Mouse (Mus musculus) CH12.LX (cell line): ENCODE measurements at regions not wholly inside any gene's neighbourhood (a gene's known extent, or its start where the extent isn't known, plus 50 kb on each side); places are given as distances from the start of the nearest gene placed in this dataset.

ENCODE experiments used
- DNase-seq: peaks from one replicate; pipeline ENCODE4 v3.0.0-alpha.2; 2013; ENCODE audit errors: extremely low read depth
- H3K27ac ChIP-seq: 2 replicates; pipeline ENCODE4 v1.5.1; 2012; ENCODE audit warnings: low read depth, mild to moderate bottlenecking, control low read depth, moderate library complexity; ENCODE audit not compliant: insufficient read depth
- H3K27me3 ChIP-seq: replicated peaks from 2 replicates; pipeline ENCODE3; 2012; ENCODE audit warnings: inconsistent platforms
- H3K36me3 ChIP-seq, 2 experiments: replicated peaks in 1 of 2; 2 replicates each; pipeline versions ENCODE3 to v1.6.1; 2012; ENCODE audit warnings: inconsistent platforms in 1 of 2, low read length in 1 of 2, mild to moderate bottlenecking in 1 of 2, mixed read lengths in 1 of 2, moderate library complexity in 1 of 2; ENCODE audit not compliant: control insufficient read depth in 1 of 2, insufficient read depth in 1 of 2
- H3K4me1 ChIP-seq, 2 experiments: 2 replicates each; pipeline ENCODE4 v1.6.1; 2012; ENCODE audit warnings: inconsistent platforms in 1 of 2, moderate library complexity in 1 of 2; ENCODE audit not compliant: insufficient read depth in 2 of 2, control insufficient read depth in 1 of 2
- H3K4me2 ChIP-seq: 2 replicates; pipeline ENCODE4 v1.6.1; 2012; ENCODE audit warnings: low read depth, mild to moderate bottlenecking, control low read depth; ENCODE audit not compliant: poor library complexity, insufficient read depth, severe bottlenecking
- H3K4me3 ChIP-seq, 3 experiments: fragments of 150-350 bp in 1 of 3; sonication (generic) in 1 of 3; replicated peaks in 1 of 3; 2 replicates each; pipeline versions ENCODE3 to v1.5.1; 2011 to 2012; ENCODE audit warnings: low read depth in 2 of 3, low read length in 2 of 3, mild to moderate bottlenecking in 2 of 3, moderate library complexity in 2 of 3, control low read depth in 1 of 3, improper control_type of control experiment in 1 of 3, inconsistent platforms in 1 of 3, mixed read lengths in 1 of 3; ENCODE audit not compliant: poor library complexity in 1 of 3
- H3K79me2 ChIP-seq: replicated peaks from 2 replicates; pipeline ENCODE4 v1.6.1; 2012; ENCODE audit warnings: mild to moderate bottlenecking, moderate library complexity; ENCODE audit not compliant: control insufficient read depth, poor library complexity, insufficient read depth, severe bottlenecking; ENCODE audit errors: extremely low read depth
- H3K9ac ChIP-seq: 2 replicates; pipeline ENCODE4 v1.6.1; 2012; ENCODE audit warnings: low read depth, mild to moderate bottlenecking, control low read depth, moderate library complexity; ENCODE audit not compliant: insufficient read depth
- H3K9me3 ChIP-seq: replicated peaks from 2 replicates; pipeline ENCODE3; 2012; ENCODE audit warnings: low read length, inconsistent platforms, mixed read lengths
- BHLHE40 ChIP-seq: IDR thresholded peaks from 2 replicates; pipeline ENCODE4 v1.6.1; 2011; ENCODE audit warnings: mild to moderate bottlenecking, low read depth, low read length, improper control_type of control experiment
- CHD2 ChIP-seq: IDR thresholded peaks from 2 replicates; pipeline ENCODE4 v1.6.1; 2011; ENCODE audit warnings: low read length, improper control_type of control experiment
- CTCF ChIP-seq, 2 experiments: IDR thresholded peaks in 1 of 2; conservative IDR thresholded peaks in 1 of 2; 2 replicates each; pipeline ENCODE4 v1.5.1; 2011 to 2012; ENCODE audit warnings: low read depth in 2 of 2, low read length in 2 of 2, improper control_type of control experiment in 1 of 2, inconsistent platforms in 1 of 2, mild to moderate bottlenecking in 1 of 2, moderate library complexity in 1 of 2
- E2F4 ChIP-seq: IDR thresholded peaks from 2 replicates; pipeline ENCODE4 v1.6.1; 2011; ENCODE audit warnings: low read depth, low read length, improper control_type of control experiment; ENCODE audit not compliant: insufficient replicate concordance
- EP300 ChIP-seq: IDR thresholded peaks from 2 replicates; pipeline ENCODE4 v1.6.1; 2011; ENCODE audit warnings: low read length, improper control_type of control experiment
- ETS1 ChIP-seq: conservative IDR thresholded peaks from 2 replicates; pipeline ENCODE4 v1.6.1; 2012; ENCODE audit warnings: low read depth, mild to moderate bottlenecking, inconsistent platforms, low read length, improper control_type of control experiment, moderate library complexity
- GABPA ChIP-seq: IDR thresholded peaks from 2 replicates; pipeline ENCODE4 v1.6.1; 2012; ENCODE audit warnings: low read depth, low read length, improper control_type of control experiment, inconsistent platforms; ENCODE audit not compliant: insufficient replicate concordance
- IRF4 ChIP-seq: IDR thresholded peaks from 2 replicates; pipeline ENCODE4 v1.6.1; 2014; ENCODE audit warnings: low read depth, mild to moderate bottlenecking, inconsistent platforms, low read length, improper control_type of control experiment
- JUND ChIP-seq: conservative IDR thresholded peaks from 2 replicates; pipeline ENCODE4 v1.6.1; 2011; ENCODE audit warnings: low read depth, low read length, improper control_type of control experiment
- KAT2A ChIP-seq: IDR thresholded peaks from 2 replicates; pipeline ENCODE4 v1.6.1; 2012; ENCODE audit warnings: low read length, improper control_type of control experiment, inconsistent platforms; ENCODE audit not compliant: insufficient replicate concordance
- MAFK ChIP-seq: IDR thresholded peaks from 2 replicates; pipeline ENCODE4 v1.6.1; 2011; ENCODE audit warnings: low read length, improper control_type of control experiment; ENCODE audit not compliant: insufficient replicate concordance
- MAZ ChIP-seq: IDR thresholded peaks from 2 replicates; pipeline ENCODE4 v1.6.1; 2012; ENCODE audit warnings: low read depth, mild to moderate bottlenecking, inconsistent platforms, low read length, improper control_type of control experiment, moderate library complexity
- MEF2A ChIP-seq: IDR thresholded peaks from 2 replicates; pipeline ENCODE4 v1.6.1; 2014; ENCODE audit warnings: low read depth, mild to moderate bottlenecking, inconsistent platforms, low read length, improper control_type of control experiment, borderline replicate concordance
- MXI1 ChIP-seq: IDR thresholded peaks from 2 replicates; pipeline ENCODE4 v1.6.1; 2011; ENCODE audit warnings: mild to moderate bottlenecking, low read depth, low read length, improper control_type of control experiment
- NELFE ChIP-seq: IDR thresholded peaks from 2 replicates; pipeline ENCODE4 v1.6.1; 2011; ENCODE audit warnings: low read depth, low read length, improper control_type of control experiment
- PAX5 ChIP-seq: IDR thresholded peaks from 2 replicates; pipeline ENCODE4 v1.6.1; 2012; ENCODE audit warnings: low read length, inconsistent platforms, mixed read lengths
- POLR2A ChIP-seq: IDR thresholded peaks from 2 replicates; pipeline ENCODE4 v1.6.1; 2011; ENCODE audit warnings: low read depth, mild to moderate bottlenecking, improper control_type of control experiment, low read length
- RCOR1 ChIP-seq: conservative IDR thresholded peaks from 2 replicates; pipeline ENCODE4 v1.6.1; 2012; ENCODE audit warnings: low read depth, mild to moderate bottlenecking, inconsistent platforms, low read length, improper control_type of control experiment
- SIN3A ChIP-seq: IDR thresholded peaks from 2 replicates; pipeline ENCODE4 v1.6.1; 2012; ENCODE audit warnings: low read length, improper control_type of control experiment, inconsistent platforms
- SMC3 ChIP-seq: IDR thresholded peaks from 2 replicates; pipeline ENCODE4 v1.6.1; 2011; ENCODE audit warnings: low read depth, low read length, improper control_type of control experiment
- TBP ChIP-seq: conservative IDR thresholded peaks from 2 replicates; pipeline ENCODE4 v1.6.1; 2011; ENCODE audit warnings: low read depth, low read length, improper control_type of control experiment
- TCF12 ChIP-seq: IDR thresholded peaks from 2 replicates; pipeline ENCODE4 v1.6.1; 2014; ENCODE audit warnings: low read depth, mild to moderate bottlenecking, inconsistent platforms, low read length, improper control_type of control experiment
- UBTF ChIP-seq: IDR thresholded peaks from 2 replicates; pipeline ENCODE4 v1.6.1; 2012; ENCODE audit warnings: low read depth, mild to moderate bottlenecking, inconsistent platforms, low read length, improper control_type of control experiment, moderate library complexity
- ZC3H11A ChIP-seq: IDR thresholded peaks from 2 replicates; pipeline ENCODE4 v1.6.1; 2012; ENCODE audit warnings: low read depth, mild to moderate bottlenecking, inconsistent platforms, low read length, improper control_type of control experiment
- ZNF384 ChIP-seq: IDR thresholded peaks from 2 replicates; pipeline ENCODE4 v1.6.1; 2012; ENCODE audit warnings: low read depth, low read length, improper control_type of control experiment, inconsistent platforms
- dilution Hi-C: fragments of 300-500 bp; cut with MboI; formaldehyde crosslinking; loops from 2 replicates; pipeline ENCODE4 v1.14.3; 2020; ENCODE audit warnings: low sequenced_read_pairs; ENCODE audit not compliant: extremely low pct_unique_long_range_greater_than_20kb, extremely low pct_ligation_motif_present
- in situ Hi-C: fragments of 300-500 bp; cut with MboI; formaldehyde crosslinking; loops from 3 replicates; pipeline ENCODE4 v1.14.3; 2019; ENCODE audit warnings: low sequenced_read_pairs, low pct_ligation_motif_present, low pct_unique_long_range_greater_than_20kb, mixed read lengths

- H3K27ac ChIP-seq: no peak overlapping the region
- H3K27me3 ChIP-seq: no peaks in the 10 kb centered on the region
- H3K4me2 ChIP-seq: no peak overlapping the region
- dilution Hi-C loops (no loop called here), in situ Hi-C loops (no loop called here)
- H3K4me3 ChIP-seq: no peak overlapping the region
- TF ChIP-seq SIN3A (no peak), JUND (no peak), BHLHE40 (no peak), TBP (no peak)
- no peaks in the 10 kb centered on the region for H3K36me3 ChIP-seq
- DNase-seq: no peak
- peaks cover 0 to 3% of the 10 kb centered on the region in 2 experiments; a peak in 1 of 4 replicates for H3K4me1 ChIP-seq
- no peaks in the 10 kb centered on the region for H3K79me2 ChIP-seq
- no peak overlapping the region for H3K9ac ChIP-seq
- H3K9me3 ChIP-seq: no peaks in the 10 kb centered on the region
These were observed 136.7 kb downstream of the Car2 start for GRCm38 (mm10) chr3:15022773-15023172.

GRCm38 (mm10) chr3:15040866-15041528 lies 154.9 kb downstream of the Car2 start:
- H3K27ac ChIP-seq: no peak overlapping the region
- H3K36me3 ChIP-seq: no peaks in the 10 kb centered on the region
- no peaks in the 10 kb centered on the region for H3K79me2 ChIP-seq
- no peak overlapping the region for H3K4me2 ChIP-seq
- no peak for TF ChIP-seq SMC3
- no peak for TF ChIP-seq CHD2
- TF ChIP-seq MEF2A: no peak
- TF ChIP-seq KAT2A: no peak
- TF ChIP-seq CTCF (conservative IDR thresholded peaks at IDR 0.05 in 1 of 2, IDR thresholded peaks at IDR 0.05 in 1 of 2; ENCODE audit: low read depth in 2 of 2, low read length in 2 of 2): no peak
- no peak for TF ChIP-seq EP300
- TF ChIP-seq ETS1: no peak
- TF ChIP-seq ZNF384: no peak
- TF ChIP-seq UBTF: no peak
- TF ChIP-seq, all 38 proteins: peak for 0
- in situ Hi-C loops (no loop called here), dilution Hi-C loops (no loop called here)
- Histone ChIP-seq H3K27me3 (no peaks in the 10 kb centered on the region), H3K9ac (no peak overlapping the region), H3K4me3 (no peak overlapping the region), H3K4me1 (no peaks in the 10 kb centered on the region), H3K9me3 (no peaks in the 10 kb centered on the region)
- DNase-seq: no peak

- Histone ChIP-seq H3K4me1 (peaks cover 0 to 21% of the 10 kb centered on the region in 2 experiments; a peak in 2 of 4 replicates), H3K4me2 (peak overlapping the region; percentile 15; the same call in 1 of the 2 replicates), H3K79me2 (no peaks in the 10 kb centered on the region), H3K27ac (no peak overlapping the region), H3K9ac (no peak overlapping the region), H3K9me3 (no peaks in the 10 kb centered on the region), H3K36me3 (no peaks in the 10 kb centered on the region), H3K27me3 (no peaks in the 10 kb centered on the region), H3K4me3 (no peak overlapping the region)
- in situ Hi-C loops: loop anchor here (25.0 kb wide), 1 partner anchor 167 kb away; the partner anchor contains the start of gene Car2
- dilution Hi-C loops: no loop called here
- peak; percentile 81 for DNase-seq
- no peak for TF ChIP-seq PAX5
- TF ChIP-seq GABPA: no peak
- peak; percentile 69 for TF ChIP-seq JUND
- TF ChIP-seq MXI1: peak; percentile 38; the same call in 1 of the 2 replicates
- TF ChIP-seq UBTF: no peak
- TF ChIP-seq TBP: no peak
- TF ChIP-seq IRF4: peak; percentile 90
- no peak for TF ChIP-seq ZC3H11A
- TF ChIP-seq RCOR1: 0 out of 2 replicates have a peak, but pooled peaks have one; percentile 42
- TF ChIP-seq POLR2A: no peak
- TF ChIP-seq MAFK: peak; percentile 69; the same call in 1 of the 2 replicates
- TF ChIP-seq NELFE: no peak
- TF ChIP-seq SIN3A: no peak
- peak; percentile 90 for TF ChIP-seq EP300
- 0 out of 2 replicates have a peak, but pooled peaks have one; percentile 47 for TF ChIP-seq BHLHE40
- no peak for TF ChIP-seq E2F4
- TF ChIP-seq TCF12: peak; percentile 64; the same call in 1 of the 2 replicates
- TF ChIP-seq MAZ: 0 out of 2 replicates have a peak, but pooled peaks have one; percentile 27
These were observed 167.9 kb downstream of the Car2 start for GRCm38 (mm10) chr3:15053968-15054367.
